Comparison of ENCODE assay signal across 8 mouse cellular contexts in the genomic region with DNA sequence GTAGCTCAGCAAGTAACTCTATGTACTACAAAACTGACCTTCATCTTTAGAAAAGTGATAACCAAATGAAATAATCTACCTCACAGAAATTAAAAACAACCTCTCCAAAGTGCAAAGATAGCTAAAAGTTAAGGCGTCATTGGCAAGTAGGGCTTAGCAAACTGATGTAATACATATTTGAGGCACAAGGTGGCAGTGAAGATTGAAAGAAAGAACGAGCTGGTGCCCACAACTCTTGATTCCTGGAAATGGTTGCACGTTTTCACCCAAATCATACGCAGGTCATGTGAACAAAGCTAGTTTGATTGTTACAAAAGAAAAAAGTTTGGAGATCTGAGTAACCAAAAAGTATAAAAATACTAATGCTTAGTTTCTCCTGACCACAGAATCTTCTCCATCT.
DNase-seq lines count a peak whose midpoint lies in the region.

No protein-coding gene starts in this region.

- peak; percentile 75 for DNase-seq in gastrocnemius, adult 18-20 months (ENCODE audit: low spot score)
- no peak for DNase-seq in gastrocnemius, postnatal 25 days
- DNase-seq in right cerebral cortex, adult 18-20 months, result peak; percentile 43
- no peak for DNase-seq in right cerebral cortex, postnatal 25 days
- DNase-seq in brain, embryonic 18.5 days (ENCODE audit: low read depth, low spot score), result peak; percentile 39
- DNase-seq in heart, postnatal 4 days, result peak; percentile 64
- peak; percentile 90 for DNase-seq in lung, postnatal 36 days
- no peak for DNase-seq in neural tube, embryonic 10.5 days (ENCODE audit: extremely low spot score, low spot score)

Comparison
In these comparisons a context has a peak if more than half of its experiments do, and no peak if none do; other contexts are left out.
1. DNase-seq: peak in gastrocnemius, adult 18-20 months (single experiment), right cerebral cortex, adult 18-20 months (single experiment), brain, embryonic 18.5 days (single experiment), heart, postnatal 4 days (single experiment) and lung, postnatal 36 days (single experiment); none in gastrocnemius, postnatal 25 days (single experiment), right cerebral cortex, postnatal 25 days (single experiment) and neural tube, embryonic 10.5 days (single experiment).